Mouse (Mus musculus) adrenal gland, postnatal 25 days (tissue): ENCODE measurements at regions not wholly inside any gene's neighbourhood (a gene's known extent, or its start where the extent isn't known, plus 50 kb on each side); places are given as distances from the start of the nearest gene placed in this dataset.

Source experiments
- DNase-seq: peaks from one replicate; pipeline ENCODE4 v3.0.0; 2021; ENCODE audit warnings: mixed read lengths

DNA sequence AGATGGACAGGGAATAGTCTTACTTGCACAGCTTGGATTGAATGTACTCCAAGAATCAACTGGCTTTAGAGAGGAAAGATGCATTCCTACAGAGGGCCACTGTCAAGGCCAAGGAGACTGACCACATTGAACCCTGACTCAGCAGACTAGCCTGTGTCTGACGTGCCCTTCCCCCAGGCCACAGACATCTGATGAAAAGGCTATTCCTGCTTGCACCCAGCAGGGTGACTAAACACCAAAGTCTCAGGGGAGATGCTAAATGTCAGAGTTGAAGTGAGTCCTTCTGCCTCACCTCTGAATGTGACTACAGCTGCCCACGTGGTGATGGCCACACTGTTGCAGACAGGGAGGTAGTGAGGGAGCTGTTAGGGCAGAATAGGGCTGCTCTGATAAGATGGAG, 140.2 kb upstream of the Fggy start:
- DNase-seq: peak; percentile 8

GRCm38 (mm10) chr4:95426563-95426962, 130.7 kb upstream of the Fggy start:
- no peak for DNase-seq

GRCm38 (mm10) chr4:95434543-95434942, 122.8 kb upstream of the Fggy start:
- DNase-seq: no peak

GRCm38 (mm10) chr4:95435080-95435479, 122.2 kb upstream of the Fggy start:
- no peak for DNase-seq

DNA sequence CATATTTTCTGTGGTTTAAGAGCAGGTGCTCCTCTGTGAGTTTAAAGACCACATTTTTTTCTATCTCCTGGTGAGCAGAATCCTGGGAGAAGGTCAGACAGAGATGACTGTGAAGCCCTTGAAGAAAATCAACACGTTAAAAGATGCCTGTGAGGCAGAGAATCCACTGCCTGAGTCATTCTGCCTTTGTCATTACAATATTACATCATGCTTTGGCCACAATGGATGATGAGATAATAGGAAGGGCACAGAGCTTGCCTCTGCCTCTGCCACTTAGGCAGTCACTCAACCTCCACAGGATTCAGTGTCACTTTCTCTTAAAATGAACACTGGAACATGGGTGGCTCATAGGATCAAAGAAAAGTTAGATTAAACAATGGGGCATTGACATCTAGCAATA, 117.5 kb upstream of the Fggy start:
- DNase-seq: no peak

DNA sequence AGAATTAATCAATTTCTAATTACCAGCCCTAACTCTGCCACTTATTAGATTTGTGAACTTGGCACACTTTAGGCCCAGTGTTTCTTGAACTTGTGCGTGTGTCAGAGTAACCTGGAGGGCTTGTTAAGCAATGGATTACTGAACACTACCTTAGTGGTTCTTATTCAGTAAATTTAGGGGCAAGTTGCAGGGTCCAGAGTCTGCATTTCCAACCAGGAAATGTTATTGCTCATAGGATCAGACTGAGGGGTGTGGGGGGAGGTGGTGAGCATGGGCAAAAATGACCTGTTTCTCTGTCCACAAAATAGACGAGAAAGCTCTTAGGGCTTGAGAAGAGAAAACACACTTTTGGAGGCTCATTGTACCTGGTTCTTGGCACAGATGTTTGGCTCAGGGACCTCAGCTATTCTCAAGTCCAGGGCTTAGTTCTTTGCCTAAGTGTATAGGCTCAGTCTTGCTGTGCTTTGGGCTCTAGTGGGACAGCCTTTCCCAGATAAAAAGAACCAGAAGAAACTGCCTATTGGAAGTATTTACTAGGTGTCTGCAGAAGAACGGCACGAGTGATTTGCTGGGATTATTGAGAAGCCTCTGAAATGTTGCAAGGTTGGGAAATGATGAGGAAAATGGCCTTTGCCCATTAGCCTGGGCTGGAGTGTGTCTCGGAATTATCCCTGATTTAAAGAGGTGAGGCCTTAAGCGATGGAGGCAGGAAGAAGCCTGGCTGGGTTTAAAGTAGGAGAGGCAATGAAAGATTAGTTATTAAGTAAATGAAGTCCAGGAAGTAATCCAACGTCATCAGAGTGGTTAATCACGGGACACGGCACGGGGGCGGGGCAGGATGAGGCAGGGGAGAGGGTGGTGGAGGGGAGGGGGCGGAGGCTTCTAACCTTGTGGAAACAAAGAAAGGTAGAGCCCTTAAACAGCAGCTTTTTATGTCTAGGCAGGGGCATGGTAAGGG, 113.2 kb upstream of the Fggy start:
- DNase-seq: no peak

DNA sequence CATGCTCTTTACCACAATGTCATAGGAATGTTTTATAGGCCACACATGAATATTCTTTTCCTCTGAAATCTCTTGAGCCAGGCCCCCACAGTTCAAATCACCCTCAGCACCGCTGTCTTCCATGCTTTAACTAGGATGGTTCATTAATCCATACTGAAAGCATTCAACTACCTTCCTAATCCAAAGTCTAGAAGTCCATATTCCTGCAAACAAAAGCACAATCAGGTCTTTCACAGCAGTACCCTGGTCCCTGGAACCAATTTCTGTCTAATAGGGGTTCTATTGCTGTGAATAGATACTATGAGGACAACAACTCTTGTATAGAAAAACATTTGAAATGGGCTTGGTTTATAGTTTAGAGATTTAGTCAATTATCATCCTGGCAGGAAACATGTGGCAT, 107.0 kb upstream of the Fggy start:
- DNase-seq: no peak

DNA sequence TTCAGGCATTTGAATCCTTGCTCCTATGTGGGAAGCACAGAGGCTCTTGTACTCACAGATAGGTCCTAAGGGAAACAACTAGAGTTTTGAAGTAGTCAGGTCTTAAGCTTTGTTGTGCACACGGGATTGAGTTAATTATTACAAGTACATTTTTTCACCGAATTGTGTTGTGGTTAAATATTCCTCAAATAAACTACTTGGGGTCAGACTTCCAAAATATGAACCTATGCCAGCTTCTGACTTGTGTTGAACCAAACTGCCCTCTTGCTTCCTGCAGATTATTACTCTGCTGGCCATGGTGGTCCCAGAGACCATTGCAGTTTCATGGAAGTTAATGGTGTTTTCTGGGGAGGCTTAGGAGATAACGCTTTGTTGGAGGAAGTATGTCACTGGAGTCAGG, 105.5 kb upstream of the Fggy start:
- DNase-seq: no peak

DNA sequence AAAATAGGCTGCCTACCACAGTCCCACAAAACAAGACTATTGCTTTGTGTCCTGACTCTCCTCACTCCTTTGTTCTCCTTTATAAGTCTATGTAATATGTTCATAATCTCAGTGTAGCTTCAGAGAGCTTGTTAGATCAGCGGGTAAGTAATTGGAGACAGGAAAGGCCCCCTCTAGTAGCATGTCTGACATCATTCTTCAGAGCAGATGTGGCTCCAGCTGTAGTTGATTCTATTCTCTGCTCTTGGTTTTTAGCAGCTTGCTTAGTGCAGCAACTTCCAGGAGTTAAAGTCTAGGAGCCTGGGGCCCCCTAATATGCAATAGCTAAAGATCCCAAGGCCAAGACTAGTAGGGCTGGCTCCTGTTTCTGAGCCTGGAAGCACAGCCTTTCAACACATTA, 101.0 kb upstream of the Fggy start:
- DNase-seq: no peak

GRCm38 (mm10) chr4:95456943-95457342, 100.4 kb upstream of the Fggy start:
- no peak for DNase-seq

- no peak for DNase-seq
Observed at GRCm38 (mm10) chr4:95462476-95462875, 94.8 kb upstream of the Fggy start.

DNA sequence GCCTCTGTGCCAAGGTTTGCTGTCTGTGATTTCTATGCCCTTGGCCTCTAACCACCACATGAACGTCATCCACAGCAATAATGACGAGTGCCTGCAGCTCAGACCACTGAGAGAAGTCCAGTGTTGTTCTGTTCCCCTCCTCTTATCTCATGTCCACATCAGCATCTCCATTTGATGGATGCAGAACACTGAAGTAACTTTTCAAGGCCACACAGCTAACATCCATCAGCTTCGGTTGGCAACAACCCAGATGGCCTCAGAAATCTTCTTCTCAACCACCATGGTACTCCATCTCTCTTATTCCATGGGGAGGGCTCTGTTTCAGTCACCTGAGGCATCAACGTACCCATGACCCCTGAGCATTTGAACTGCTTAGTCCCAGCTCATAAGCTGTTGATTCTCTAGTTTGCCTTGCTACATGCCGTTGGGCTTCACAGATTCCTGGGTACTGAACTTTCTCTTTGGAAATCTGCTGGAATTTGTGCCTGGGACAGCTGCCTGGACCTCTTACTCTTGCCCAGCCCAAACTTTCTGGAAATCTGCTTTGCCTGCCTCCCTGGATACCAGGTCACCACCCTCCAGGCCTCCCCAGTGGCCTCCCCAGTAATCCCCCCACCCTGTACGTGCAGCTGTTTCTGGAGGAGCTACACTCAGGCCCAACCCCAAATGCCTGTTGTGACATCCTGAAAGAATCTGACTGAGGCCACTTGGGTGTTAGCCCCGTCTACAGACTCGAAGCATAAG, 94.1 kb upstream of the Fggy start:
- peak; percentile 6 for DNase-seq

DNA sequence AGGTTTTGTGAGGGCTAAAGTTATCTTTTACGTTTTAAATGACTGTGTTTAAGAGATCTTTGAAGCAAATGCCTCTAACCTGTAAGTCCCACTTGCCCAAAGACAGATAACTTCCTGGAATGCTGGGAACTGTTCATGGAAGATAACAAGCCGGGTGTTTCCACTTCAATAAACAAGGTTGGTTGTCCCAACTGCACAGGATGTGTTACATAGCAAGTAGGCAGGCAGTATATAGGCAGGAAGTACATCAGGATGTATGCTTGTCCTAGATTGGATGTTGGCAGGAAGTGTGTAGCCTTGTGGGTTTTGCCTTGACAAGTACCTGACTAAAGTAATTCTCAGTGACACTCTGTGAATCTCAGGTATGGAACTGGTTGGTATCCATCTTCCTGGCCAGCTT, 90.7 kb upstream of the Fggy start:
- no peak for DNase-seq

DNA sequence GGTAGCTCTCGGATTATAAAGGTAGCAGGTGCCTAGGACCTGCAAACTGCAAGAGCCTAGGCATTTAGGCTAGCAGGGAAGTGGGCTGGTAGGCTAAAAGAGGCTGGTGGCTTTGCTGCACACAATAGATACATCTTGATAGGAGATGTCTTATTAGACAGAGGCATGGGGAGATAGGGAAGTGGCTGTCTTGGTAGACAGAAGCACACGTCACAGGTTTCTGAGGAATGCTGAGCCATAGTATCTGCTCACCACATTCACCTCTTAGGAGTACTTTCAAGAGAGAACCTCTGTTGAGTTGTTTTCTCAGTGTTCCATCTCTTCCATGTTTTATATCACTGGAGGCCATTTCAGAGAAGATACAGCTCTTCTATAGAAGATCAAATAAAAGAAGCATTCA, 89.8 kb upstream of the Fggy start:
- no peak for DNase-seq

- no peak for DNase-seq
Observed at GRCm38 (mm10) chr4:95474726-95475406, 82.4 kb upstream of the Fggy start.

DNA sequence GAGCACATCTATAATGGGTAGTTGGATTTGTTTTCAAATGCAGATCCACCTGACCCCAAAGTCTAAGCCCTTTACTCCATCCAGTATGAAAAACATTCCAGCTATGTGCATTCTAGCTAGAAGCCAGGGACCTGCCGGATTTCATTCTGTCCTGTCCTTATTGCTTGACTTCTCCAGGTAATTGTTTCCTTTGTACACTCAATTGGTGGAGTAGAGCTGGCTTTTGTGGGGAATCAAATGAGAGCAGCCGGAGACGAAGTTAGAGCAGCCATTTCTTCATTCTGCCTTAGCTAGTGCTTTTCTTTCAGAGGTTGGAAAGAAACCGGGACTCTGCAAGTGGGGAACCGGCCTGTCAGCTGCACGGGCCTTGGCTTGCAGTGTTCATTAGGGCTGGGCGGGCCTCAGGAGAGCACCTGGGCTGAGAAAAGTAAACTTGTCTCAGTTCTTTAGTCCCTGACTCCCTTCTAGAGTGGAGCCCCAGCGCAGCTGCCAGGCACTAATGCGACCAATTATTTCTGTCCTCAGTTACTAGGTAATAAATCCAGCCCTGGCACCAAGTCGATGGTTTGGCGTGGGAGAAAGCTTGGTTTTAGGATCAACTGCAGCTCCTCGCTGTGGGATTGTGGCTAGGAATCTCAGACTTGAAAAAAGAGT, 81.1 kb upstream of the Fggy start:
- DNase-seq: no peak

DNA sequence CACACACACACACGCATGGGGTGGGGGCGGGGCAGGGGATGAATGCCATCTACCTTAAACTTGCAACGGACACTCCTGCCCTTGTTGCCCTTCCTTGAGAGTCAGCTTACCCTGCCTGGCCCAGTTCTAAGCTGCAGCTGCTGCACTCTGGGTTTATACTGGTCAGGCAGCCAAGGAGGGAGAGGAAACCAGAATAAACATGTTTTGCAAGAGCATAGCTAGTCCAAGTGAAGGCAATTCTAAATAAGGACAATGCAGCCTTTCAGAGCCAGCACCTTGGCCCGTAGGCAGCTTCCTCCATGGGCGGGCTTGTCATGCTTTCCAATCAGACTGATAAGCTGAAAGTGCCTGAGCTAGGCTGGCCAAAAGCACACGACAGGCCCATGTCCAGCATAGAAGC, 73.7 kb upstream of the Fggy start:
- DNase-seq: peak; percentile 4

DNA sequence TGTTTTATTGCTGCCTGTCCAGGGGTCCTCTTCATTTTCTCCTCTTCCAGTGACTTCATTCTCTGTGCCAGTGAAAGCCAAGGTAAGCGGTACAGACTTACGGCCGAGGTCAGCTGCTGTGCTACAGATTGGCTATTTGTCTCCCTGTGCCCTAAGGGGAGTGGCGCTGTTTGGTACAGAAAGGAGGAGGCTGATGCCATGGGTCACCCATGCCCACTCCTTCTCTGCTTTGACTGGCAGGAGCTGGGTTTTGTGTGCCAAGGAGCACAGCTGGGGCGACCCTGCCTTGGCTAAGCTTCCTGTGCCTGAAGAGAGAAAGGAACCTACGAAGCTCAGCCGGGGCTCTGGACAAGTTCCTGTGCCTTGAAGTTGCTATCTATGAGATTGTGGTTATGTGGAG, 70.0 kb upstream of the Fggy start:
- DNase-seq: peak; percentile 5

GRCm38 (mm10) chr4:95487969-95488368, 69.3 kb upstream of the Fggy start:
- no peak for DNase-seq

DNA sequence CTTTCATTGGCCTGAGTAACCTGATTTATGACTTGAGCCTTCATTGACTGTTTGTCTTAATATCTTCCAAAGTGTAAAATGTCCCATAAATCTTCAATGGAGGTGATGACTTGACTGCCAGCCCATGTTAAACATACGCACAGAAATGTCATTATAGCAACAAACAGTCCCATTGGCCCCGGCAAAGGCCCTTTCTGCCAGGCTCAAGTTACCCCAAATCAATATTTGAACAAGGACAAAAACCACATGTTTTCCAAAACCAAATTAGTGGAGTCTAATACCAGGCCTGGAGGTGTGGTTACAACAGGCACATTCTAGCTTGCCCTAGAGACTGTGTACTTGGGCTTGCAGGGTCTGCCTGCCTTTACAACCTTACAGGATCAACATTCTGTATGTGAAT, 68.2 kb upstream of the Fggy start:
- no peak for DNase-seq

DNA sequence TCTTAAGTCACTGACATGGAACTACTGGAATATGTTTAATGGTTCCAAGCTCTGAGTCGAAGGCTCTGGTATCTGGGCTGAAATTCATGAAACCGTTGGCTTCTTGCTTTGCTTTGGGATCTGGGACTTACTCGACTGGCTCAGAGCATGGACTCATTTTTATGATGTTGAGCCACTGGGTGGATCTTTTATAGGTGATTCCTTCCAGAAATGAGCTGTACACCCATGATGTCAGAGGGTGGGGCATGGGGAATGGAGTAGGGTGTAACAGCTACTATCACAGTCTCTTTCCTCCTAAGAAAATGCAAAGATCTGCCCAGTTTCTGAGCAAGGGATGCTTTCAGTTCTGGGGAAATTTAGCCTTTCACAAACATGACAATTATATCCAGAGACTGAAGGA, 57.0 kb upstream of the Fggy start:
- DNase-seq: no peak

GRCm38 (mm10) chr4:95501164-95501563, 56.1 kb upstream of the Fggy start:
- DNase-seq: no peak
